Mouse (Mus musculus) induced T-regulatory cell, adult 2 months (primary cell): ENCODE measurements at regions not wholly inside any gene's neighbourhood (a gene's known extent, or its start where the extent isn't known, plus 50 kb on each side); places are given as distances from the start of the nearest gene placed in this dataset.
"Not testable (repeated sequence)": the region's sequence is repeated elsewhere in the genome, so short reads cannot be mapped to it uniquely, and the experiment has no call there.

ENCODE experiments used
- DNase-seq: peaks from one replicate; pipeline ENCODE4 v3.0.0-alpha.2; 2012; ENCODE audit warnings: low read depth

GRCm38 (mm10) chr16:30683986-30684385, 84.5 kb downstream of the Fam43a start:
- no peak for DNase-seq

GRCm38 (mm10) chr16:30686536-30686935, 87.0 kb downstream of the Fam43a start:
- DNase-seq, result peak; percentile 16

DNA sequence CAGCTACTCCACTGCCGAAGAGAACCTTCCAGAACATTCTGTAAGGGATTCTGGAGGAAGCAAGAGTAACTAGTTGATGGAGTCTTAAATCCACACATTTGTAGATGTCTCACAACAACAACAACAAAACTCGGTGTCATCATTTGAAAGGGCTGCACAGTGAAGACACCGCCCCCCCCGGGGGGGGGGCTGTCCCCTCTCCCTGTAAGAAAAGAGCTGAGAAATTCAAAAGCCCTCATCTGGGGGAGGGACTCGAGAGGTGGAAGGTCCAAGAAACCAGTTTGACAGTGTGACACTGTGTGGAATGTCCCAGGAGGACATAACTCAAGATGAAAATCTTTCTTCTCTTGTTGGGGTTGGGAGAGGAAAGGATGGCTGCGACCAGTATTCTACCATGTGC, 87.7 kb downstream of the Fam43a start:
- DNase-seq, result no peak

GRCm38 (mm10) chr16:30687682-30688081, 88.2 kb downstream of the Fam43a start:
- no peak for DNase-seq

GRCm38 (mm10) chr16:30690531-30690930, 91.0 kb downstream of the Fam43a start:
- no peak for DNase-seq

DNA sequence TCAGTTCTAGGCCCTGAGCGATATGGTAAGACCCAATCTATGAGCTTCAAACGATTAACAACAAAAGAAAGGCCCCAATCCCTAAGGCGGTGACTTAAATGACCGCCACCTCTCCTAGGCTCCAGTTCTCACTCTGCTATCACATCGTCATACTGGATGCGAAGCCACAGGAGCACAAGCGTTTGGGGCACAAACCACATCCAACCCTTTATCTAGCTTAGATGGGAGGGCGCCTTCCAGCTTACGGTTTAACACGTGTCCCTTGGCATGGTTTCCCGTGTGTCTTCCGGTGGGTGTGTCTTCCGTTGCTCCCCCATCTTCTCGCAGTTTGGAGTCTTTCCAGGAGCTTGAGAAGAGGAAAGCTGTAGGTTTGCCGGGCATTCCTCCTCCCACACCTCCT, 92.4 kb downstream of the Fam43a start:
- no peak for DNase-seq

DNA sequence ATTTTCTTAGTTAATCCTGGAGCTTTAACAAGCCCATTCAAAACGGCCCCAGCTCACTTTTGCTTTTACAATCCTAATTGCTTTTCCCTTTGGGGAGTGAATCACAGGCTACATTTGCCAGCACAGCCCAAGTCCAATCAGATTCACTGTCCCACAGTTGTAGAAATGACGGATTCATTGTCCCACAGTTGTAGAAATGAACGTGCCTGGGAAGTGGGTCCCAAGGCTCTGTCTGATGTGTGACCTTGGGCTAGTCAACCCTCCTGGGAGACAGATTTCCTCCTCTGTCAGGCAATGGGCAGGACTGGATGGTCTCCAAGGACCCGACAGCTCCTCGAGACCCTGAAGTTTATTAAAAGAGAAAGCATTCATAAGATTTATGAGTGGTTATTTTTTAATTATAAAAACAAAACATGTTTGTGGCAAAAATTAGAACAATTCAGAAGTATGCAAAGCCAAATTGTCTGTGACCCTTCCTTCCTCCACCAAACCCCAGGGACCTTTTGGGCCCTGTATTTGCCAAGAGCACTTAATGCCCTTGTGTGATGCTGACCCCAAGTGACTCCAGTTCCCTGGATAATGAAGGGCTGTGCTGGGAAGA, 93.1 kb downstream of the Fam43a start:
- DNase-seq, result no peak

GRCm38 (mm10) chr16:30693206-30693605, 93.7 kb downstream of the Fam43a start:
- no peak for DNase-seq

GRCm38 (mm10) chr16:30693839-30694527, 94.5 kb downstream of the Fam43a start:
- no peak for DNase-seq

GRCm38 (mm10) chr16:30695691-30696090, 96.2 kb downstream of the Fam43a start:
- no peak for DNase-seq

DNA sequence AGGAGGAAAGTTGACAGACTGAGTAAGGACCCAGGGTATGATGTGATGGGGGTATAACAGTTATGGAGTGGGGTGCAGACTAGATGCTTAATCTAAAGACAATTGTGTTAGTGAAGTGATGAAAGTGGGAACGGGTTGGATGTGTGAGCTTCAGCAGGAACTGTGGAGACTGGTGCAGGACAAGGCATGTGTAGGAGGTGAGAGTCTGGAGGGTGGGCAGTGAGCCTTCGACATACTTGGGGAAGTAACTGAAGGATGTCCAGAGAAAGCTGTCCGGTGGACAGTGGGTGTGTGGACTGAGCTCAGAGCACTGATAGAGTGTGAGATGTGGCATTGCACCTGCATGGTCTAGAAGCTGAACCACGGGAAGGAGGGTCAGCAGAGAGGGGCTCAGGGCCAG, 97.7 kb downstream of the Fam43a start:
- DNase-seq, result no peak

- no peak for DNase-seq
These were observed 98.3 kb downstream of the Fam43a start for GRCm38 (mm10) chr16:30697806-30698205.

DNA sequence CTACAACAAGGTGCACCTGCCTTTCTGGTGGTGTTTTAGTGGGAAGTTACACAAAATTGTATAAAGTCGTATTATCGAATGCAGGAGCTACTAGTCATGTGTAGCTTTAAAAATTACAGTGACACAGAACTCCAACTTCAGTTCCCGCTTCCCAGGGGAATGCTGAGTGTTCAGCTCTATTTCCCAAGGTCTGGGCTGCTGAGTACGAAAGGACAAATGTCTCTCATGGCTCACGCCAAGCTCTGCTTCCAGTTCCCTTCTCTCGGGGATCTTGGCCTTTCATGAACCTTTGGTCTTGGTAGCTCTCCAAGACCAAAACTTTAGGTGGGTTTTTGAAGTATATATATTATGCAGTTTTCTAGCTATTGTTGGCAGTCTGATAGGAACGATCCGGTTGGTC, 104.3 kb downstream of the Fam43a start:
- no peak for DNase-seq

DNA sequence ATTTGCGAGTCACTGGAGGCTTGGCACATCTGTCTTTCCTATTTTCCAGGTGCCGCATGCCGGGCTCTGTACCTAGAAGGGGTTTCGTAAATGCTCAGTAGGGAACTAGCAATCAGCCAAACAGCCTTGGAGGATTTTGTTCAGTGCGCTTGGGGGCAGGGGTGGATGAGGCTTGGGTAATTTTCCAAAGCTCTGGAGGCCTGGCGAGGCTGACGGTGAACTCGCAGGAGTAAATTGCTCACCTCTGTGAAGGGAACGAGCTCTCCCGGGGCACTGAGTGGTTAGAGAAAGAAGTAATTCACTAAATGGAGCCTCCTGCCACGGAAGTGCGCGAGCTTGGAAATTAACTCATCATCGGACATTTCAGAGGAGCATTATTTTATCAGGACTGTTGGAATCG, 110.0 kb downstream of the Fam43a start:
- DNase-seq, result no peak

DNA sequence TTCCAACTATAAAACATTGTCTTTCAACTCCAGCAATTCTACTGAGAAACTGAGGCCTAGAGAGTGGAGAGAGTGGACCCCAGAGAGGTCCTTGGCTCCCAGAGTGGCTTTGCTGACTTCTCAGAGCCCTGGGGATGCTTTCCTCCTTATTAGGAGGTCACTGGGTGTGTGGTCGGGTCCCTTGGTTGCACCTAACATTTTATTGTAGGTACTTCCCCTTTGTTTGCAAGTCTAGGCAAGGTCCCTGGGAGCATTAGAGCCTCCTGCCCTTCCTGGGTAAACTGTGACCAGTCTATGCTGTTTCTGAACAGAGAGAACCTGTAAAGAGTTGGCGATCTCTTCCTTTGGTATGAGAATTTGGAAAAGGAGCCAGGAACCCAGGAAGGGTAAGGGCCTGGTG, 110.5 kb downstream of the Fam43a start:
- DNase-seq, result no peak

GRCm38 (mm10) chr16:30712570-30712969, 113.0 kb downstream of the Fam43a start:
- DNase-seq, result no peak

DNA sequence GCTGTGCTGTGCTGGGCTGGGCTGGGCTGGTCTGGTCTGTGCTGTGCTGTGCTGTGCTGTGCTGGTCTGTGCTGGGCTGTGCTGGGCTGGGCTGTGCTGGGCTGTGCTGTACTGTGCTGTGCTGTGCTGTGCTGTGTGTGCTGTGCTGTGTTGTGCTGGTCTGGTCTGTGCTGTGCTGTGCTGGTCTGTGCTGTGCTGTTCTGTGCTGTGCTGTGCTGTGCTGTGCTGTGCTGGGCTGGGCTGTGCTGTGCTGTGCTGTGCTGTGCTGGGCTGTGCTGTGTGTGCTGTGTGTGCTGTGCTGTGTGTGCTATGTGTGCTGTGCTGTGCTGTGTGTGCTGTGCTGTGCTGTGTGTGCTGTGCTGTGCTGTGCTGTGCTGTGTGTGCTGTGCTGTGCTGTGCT, 118.1 kb downstream of the Fam43a start:
- not testable (repeated sequence) for DNase-seq

DNA sequence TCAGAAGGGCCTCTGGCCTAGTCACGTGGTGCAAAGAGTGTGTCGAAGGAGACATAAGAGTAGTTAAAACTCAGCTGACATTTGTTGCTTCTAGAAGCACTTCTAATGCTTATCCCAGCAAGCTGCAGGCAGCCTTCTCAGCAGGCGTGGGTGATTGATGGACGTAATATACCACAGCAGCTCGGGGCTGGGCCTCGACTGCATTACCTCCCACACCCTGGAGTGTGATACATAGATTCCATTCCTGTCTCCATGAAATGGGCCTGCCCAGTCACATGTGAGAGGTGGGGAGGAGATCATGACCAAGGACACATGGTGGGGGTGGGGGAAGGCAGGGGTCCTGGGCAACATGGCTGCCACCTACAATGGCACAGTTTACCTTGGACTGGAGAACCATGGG, 121.3 kb downstream of the Fam43a start:
- DNase-seq, result no peak

GRCm38 (mm10) chr16:30721223-30721622, 121.7 kb downstream of the Fam43a start:
- no peak for DNase-seq

GRCm38 (mm10) chr16:30722372-30722771, 122.8 kb downstream of the Fam43a start:
- DNase-seq, result peak; percentile 44

GRCm38 (mm10) chr16:30724591-30724990, 125.1 kb downstream of the Fam43a start:
- DNase-seq, result no peak

- DNase-seq, result no peak
These were observed 133.4 kb downstream of the Fam43a start for GRCm38 (mm10) chr16:30732770-30733415.

GRCm38 (mm10) chr16:30733478-30733877, 134.0 kb downstream of the Fam43a start:
- no peak for DNase-seq

GRCm38 (mm10) chr16:30735360-30735759, 135.8 kb downstream of the Fam43a start:
- DNase-seq, result no peak
